9 mouse cellular contexts compared by ENCODE assay signal in the genomic region with DNA sequence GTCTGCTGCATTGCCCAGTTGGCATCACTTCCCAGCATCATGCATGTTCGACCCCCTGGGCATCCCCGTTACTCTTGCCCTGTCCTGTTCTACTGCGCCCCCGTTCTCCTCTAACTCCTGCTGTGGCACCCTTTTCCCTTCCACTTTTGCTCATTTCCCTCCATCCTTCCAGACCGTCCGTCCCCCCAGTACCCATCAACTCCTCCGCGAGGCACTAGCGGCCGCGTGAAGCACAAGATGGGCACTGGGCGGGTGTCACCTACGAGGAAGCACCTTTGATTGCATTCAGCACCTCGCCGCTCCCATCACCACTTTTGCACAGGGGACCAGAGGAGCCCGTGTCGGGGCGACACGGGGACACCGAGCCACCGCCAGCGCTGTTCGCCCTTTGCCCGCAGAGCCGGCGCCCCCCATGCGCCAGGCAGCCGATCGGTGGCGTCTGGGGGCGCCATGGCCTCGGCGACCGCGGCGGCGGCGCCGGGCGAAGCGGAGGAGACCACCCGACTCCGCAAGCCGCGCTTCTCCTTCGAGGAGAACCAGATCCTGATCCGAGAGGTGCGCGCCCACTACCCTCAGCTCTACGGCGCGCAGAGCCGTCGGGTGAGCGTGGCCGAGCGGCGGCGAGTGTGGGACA. TPM values are rescaled to one million over a fixed set of nuclear protein-coding genes. Genes with fewer than 3 reads are reported as not detected.
DNase-seq lines count a peak whose midpoint lies in the region; ATAC-seq and TF ChIP-seq lines count a peak whose summit lies in the region.
"Had no signal": no experiment of that assay in that cellular context is flagged by ENCODE, and none has a peak within 500 bp of the region (broad histone marks: within the 10 kb centered on the region; RNA-seq: fewer than 3 reads in every experiment).

No protein-coding gene starts in this region.

- no peak for TF ChIP-seq EP300 in heart, adult 2 months (IDR thresholded peaks at IDR 0.05; ENCODE audit: insufficient read depth, low read depth, low read length)

- no peak; the same call in 1 of the 2 replicates for TF ChIP-seq POLR2A in testis, adult 2 months (IDR thresholded peaks at IDR 0.05; ENCODE audit: control insufficient read depth, low read depth, low read length)
- TF ChIP-seq POLR2A in heart, adult 2 months (IDR thresholded peaks at IDR 0.05; ENCODE audit: insufficient read depth, low read depth, low read length) = 0 out of 2 replicates have a peak, but pooled peaks have one; percentile 7
- no peak for TF ChIP-seq POLR2A in olfactory bulb, adult 2 months (IDR thresholded peaks at IDR 0.05; ENCODE audit: insufficient read depth, low read depth, low read length)

- peak; percentile 61 to 68 for DNase-seq in cerebellum, adult 18-20 months
- no peak for DNase-seq in cerebellum, adult 9-10 months
- DNase-seq in testis, postnatal 14 days (ENCODE audit: low spot score) = no peak
- DNase-seq in heart, adult 2 months = peak; percentile 39 to 60
- DNase-seq in limb, embryonic 11.5 days (ENCODE audit: low spot score) = peak; percentile 54
- no peak for DNase-seq in gastrocnemius, postnatal 25 days

- H3K4me2 ChIP-seq in limb, embryonic 11.5 days (ENCODE audit: low read depth, severe bottlenecking) = peak overlapping the region; percentile 68

- intact Hi-C loops in heart, adult 2 months (cut with DNase I) = loop anchor here (5.0 kb wide), 1 partner anchor 94 kb away; no protein-coding TSS in a partner anchor

- ATAC-seq in limb, embryonic 11.5 days (ENCODE audit: insufficient number of reproducible peaks, low FRiP score, low TSS enrichment, low read depth) = peak; percentile 7; the same call in 1 of the 2 replicates

- H3K36me3 ChIP-seq in testis, adult 2 months (ENCODE audit: control insufficient read depth, insufficient read depth, low read length) = no peaks in the 10 kb centered on the region
- H3K36me3 ChIP-seq in heart, adult 2 months (ENCODE audit: control insufficient read depth, insufficient read depth, low read length) = no peaks in the 10 kb centered on the region
- H3K36me3 ChIP-seq in limb, embryonic 11.5 days (ENCODE audit: control insufficient read depth, insufficient read depth, low read length) = no peaks in the 10 kb centered on the region

- no peaks in the 10 kb centered on the region for H3K79me2 ChIP-seq in heart, adult 2 months (replicated peaks; ENCODE audit: control insufficient read depth, insufficient read depth, low read length)

- H3K4me1 ChIP-seq in testis, adult 2 months (ENCODE audit: control insufficient read depth, insufficient read depth, low read length) = peaks cover 22% of the 10 kb centered on the region
- H3K4me1 ChIP-seq in heart, adult 2 months (ENCODE audit: control insufficient read depth, insufficient read depth, low read length) = no peaks in the 10 kb centered on the region
- peaks cover 7% of the 10 kb centered on the region; the same call in 1 of the 2 replicates for H3K4me1 ChIP-seq in limb, embryonic 11.5 days (ENCODE audit: control insufficient read depth, insufficient read depth, low read length)
- H3K4me1 ChIP-seq in olfactory bulb, adult 2 months (ENCODE audit: control insufficient read depth, insufficient read depth, low read length) = peaks cover 27% of the 10 kb centered on the region

- H3K9ac ChIP-seq in heart, adult 2 months (ENCODE audit: low read depth, low read length) = peak overlapping the region; percentile 63
- H3K9ac ChIP-seq in limb, embryonic 11.5 days (ENCODE audit: low read length) = peak overlapping the region; percentile 53

- no peaks in the 10 kb centered on the region for H3K27me3 ChIP-seq in testis, adult 2 months (ENCODE audit: control insufficient read depth, insufficient read depth, low read length)
- no peaks in the 10 kb centered on the region; the same call in 1 of the 2 replicates for H3K27me3 ChIP-seq in heart, adult 2 months (ENCODE audit: control insufficient read depth, insufficient read depth, low read length)
- peaks cover 25% of the 10 kb centered on the region for H3K27me3 ChIP-seq in limb, embryonic 11.5 days (ENCODE audit: control insufficient read depth, insufficient read depth, low read length)

- WGBS in heart, adult 2 months = 1% methylated on average over 59 of the region's 59 CpGs
- under 1% methylated on average over 59 of the region's 59 CpGs for WGBS in limb, embryonic 11.5 days
- WGBS in olfactory bulb, adult 2 months = under 1% methylated on average over 59 of the region's 59 CpGs

- peak overlapping the region; percentile 90 for H3K4me3 ChIP-seq in testis, adult 2 months (ENCODE audit: control insufficient read depth, low read depth, low read length)
- peak overlapping the region; percentile 64 for H3K4me3 ChIP-seq in heart, adult 2 months
- H3K4me3 ChIP-seq in limb, embryonic 11.5 days (ENCODE audit: low read depth, low read length) = peak overlapping the region; percentile 41
- peak overlapping the region; percentile 89 for H3K4me3 ChIP-seq in olfactory bulb, adult 2 months (ENCODE audit: insufficient read depth, low read depth, low read length)

- peak overlapping the region; percentile 78 for H3K27ac ChIP-seq in testis, adult 2 months (ENCODE audit: control insufficient read depth, insufficient read depth, low read depth, low read length)
- H3K27ac ChIP-seq in heart, adult 2 months = peak overlapping the region; percentile 5
- no peak overlapping the region for H3K27ac ChIP-seq in limb, embryonic 11.5 days (replicated peaks; ENCODE audit: low read depth, low read length)
- H3K27ac ChIP-seq in olfactory bulb, adult 2 months (ENCODE audit: insufficient read depth, low read depth, low read length) = peak overlapping the region; percentile 89

- no peak for TF ChIP-seq CTCF in testis, adult 2 months (IDR thresholded peaks at IDR 0.05; ENCODE audit: control insufficient read depth, insufficient read depth, insufficient replicate concordance, low read depth, low read length)
- TF ChIP-seq CTCF in heart, adult 2 months (IDR thresholded peaks at IDR 0.05) = no peak
- no peak for TF ChIP-seq CTCF in olfactory bulb, adult 2 months (IDR thresholded peaks at IDR 0.05; ENCODE audit: insufficient read depth, low read depth, low read length)

- H3K9me3 ChIP-seq in limb, embryonic 11.5 days (ENCODE audit: control insufficient read depth, low read length) = no peaks in the 10 kb centered on the region

RNA-seq across cellular contexts. Expression of a gene that starts 0.7 kb away (rescaled TPM):
- polyA plus RNA-seq in testis, adult 2 months (2012; rRNA removed) = 35.6 and 42.9 TPM in 2 replicates
- 1 to 10 TPM; 3.5 to 3.9 TPM for total RNA-seq in heart, adult 2 months (2021)
- polyA plus RNA-seq in heart, adult 2 months (2012; rRNA removed) = 3.4 and 4.0 TPM in 2 replicates
- polyA plus RNA-seq in limb, embryonic 11.5 days (2014; fragmentation: Nextera tagmentation; extraction: Ambion mirVana) = 4.5 and 5.7 TPM in 2 replicates
- not detected in 2 replicates for polyA plus RNA-seq in olfactory bulb, adult 2 months (2012; ENCODE audit: insufficient read depth, insufficient read length, low replicate concordance, missing spikeins)
- 1 to 10 TPM; 4.3 to 4.9 TPM for total RNA-seq in gastrocnemius, postnatal 25 days (2021)

RNA-seq across cellular contexts. Expression of a gene that starts 4.6 kb away (rescaled TPM):
- 0.08 and 0.10 TPM in 2 replicates for polyA plus RNA-seq in testis, adult 2 months (2012; rRNA removed)
- not detected for total RNA-seq in heart, adult 2 months (2021)
- 0.08 TPM in 1 of 2 replicates, not detected in the other for polyA plus RNA-seq in heart, adult 2 months (2012; rRNA removed)
- polyA plus RNA-seq in limb, embryonic 11.5 days (2014; fragmentation: Nextera tagmentation; extraction: Ambion mirVana) = not detected in 2 replicates
- polyA plus RNA-seq in olfactory bulb, adult 2 months (2012; ENCODE audit: insufficient read depth, insufficient read length, low replicate concordance, missing spikeins) = not detected in 2 replicates
- total RNA-seq in gastrocnemius, postnatal 25 days (2021) = not detected

RNA-seq across cellular contexts. Expression of a gene that starts 12.1 kb away (rescaled TPM):
- polyA plus RNA-seq in testis, adult 2 months (2012; rRNA removed) = 4.9 and 5.4 TPM in 2 replicates
- total RNA-seq in heart, adult 2 months (2021) = 10 to 100 TPM; 22.5 to 24.5 TPM
- polyA plus RNA-seq in heart, adult 2 months (2012; rRNA removed) = 12.7 and 15.1 TPM in 2 replicates
- polyA plus RNA-seq in limb, embryonic 11.5 days (2014; fragmentation: Nextera tagmentation; extraction: Ambion mirVana) = 31.4 and 32.5 TPM in 2 replicates
- not detected in 2 replicates for polyA plus RNA-seq in olfactory bulb, adult 2 months (2012; ENCODE audit: insufficient read depth, insufficient read length, low replicate concordance, missing spikeins)
- total RNA-seq in gastrocnemius, postnatal 25 days (2021) = 10 to 100 TPM; 13.7 to 14.3 TPM

RNA-seq across cellular contexts. Expression of a gene that starts 31.6 kb away (rescaled TPM):
- 2.1 and 2.3 TPM in 2 replicates for polyA plus RNA-seq in testis, adult 2 months (2012; rRNA removed)
- total RNA-seq in heart, adult 2 months (2021) = not detected
- 0.06 TPM in 1 of 2 replicates, not detected in the other for polyA plus RNA-seq in heart, adult 2 months (2012; rRNA removed)
- polyA plus RNA-seq in limb, embryonic 11.5 days (2014; fragmentation: Nextera tagmentation; extraction: Ambion mirVana) = 0.21 and 0.44 TPM in 2 replicates
- not detected in 2 replicates for polyA plus RNA-seq in olfactory bulb, adult 2 months (2012; ENCODE audit: insufficient read depth, insufficient read length, low replicate concordance, missing spikeins)
- total RNA-seq in gastrocnemius, postnatal 25 days (2021) = not detected
- total RNA-seq: layer of hippocampus, postnatal 36 days had no signal

RNA-seq across cellular contexts. Expression of a gene that starts 32.4 kb away (rescaled TPM):
- polyA plus RNA-seq in testis, adult 2 months (2012; rRNA removed) = 196 and 222 TPM in 2 replicates
- 10 to 100 TPM; 93.2 to 99.4 TPM for total RNA-seq in heart, adult 2 months (2021)
- 54.9 and 61.3 TPM in 2 replicates for polyA plus RNA-seq in heart, adult 2 months (2012; rRNA removed)
- 36.0 and 37.6 TPM in 2 replicates for polyA plus RNA-seq in limb, embryonic 11.5 days (2014; fragmentation: Nextera tagmentation; extraction: Ambion mirVana)
- polyA plus RNA-seq in olfactory bulb, adult 2 months (2012; ENCODE audit: insufficient read depth, insufficient read length, low replicate concordance, missing spikeins) = not detected in 2 replicates
- total RNA-seq in gastrocnemius, postnatal 25 days (2021) = 10 to 100 TPM; 56.6 to 59.4 TPM

Comparison
In these comparisons a context has a peak if more than half of its experiments do, and no peak if none do; other contexts are left out.
1. DNase-seq: peak in cerebellum, adult 18-20 months (2 of 2), heart, adult 2 months (2 of 2) and limb, embryonic 11.5 days (single experiment); none in cerebellum, adult 9-10 months (single experiment), testis, postnatal 14 days (single experiment) and gastrocnemius, postnatal 25 days (single experiment).
2. Peak in every context shown above with its lines, with median percentiles within 50 percentile points of each other: H3K4me3 ChIP-seq.